Mouse (Mus musculus) brown adipose tissue, adult 24 weeks (tissue): ENCODE data around the gene Ephx4. TPM values are rescaled to one million over a fixed set of nuclear protein-coding genes. Genes with fewer than 3 reads are reported as not detected.

Source experiments
- H3K27ac ChIP-seq: fragments of 200-500 bp; replicated peaks from 2 replicates; pipeline ENCODE4 v1.5.1; 2012; ENCODE audit warnings: low read depth, mild to moderate bottlenecking, low read length
- H3K4me1 ChIP-seq: fragments of 200-500 bp; 2 replicates; pipeline ENCODE4 v1.6.1; 2012; ENCODE audit warnings: low read length, mixed read lengths; ENCODE audit not compliant: control insufficient read depth, insufficient read depth, insufficient read length
- H3K4me3 ChIP-seq: fragments of 200-500 bp; 2 replicates; pipeline ENCODE4 v1.5.1; 2012; ENCODE audit warnings: low read depth, mild to moderate bottlenecking, low read length, moderate library complexity; ENCODE audit not compliant: insufficient read depth
- polyA plus RNA-seq: library from polyadenylated mRNA; stranded (reverse); fragments of >200 nt; gene quantifications from 2 replicates; pipeline ENCODE4 v1.2.4, GENCODE M21; 2012; ENCODE audit not compliant: missing spikeins, insufficient read depth, insufficient read length

Ephx4 gene
- polyA plus RNA-seq, 1 experiment: not detected

DNA sequence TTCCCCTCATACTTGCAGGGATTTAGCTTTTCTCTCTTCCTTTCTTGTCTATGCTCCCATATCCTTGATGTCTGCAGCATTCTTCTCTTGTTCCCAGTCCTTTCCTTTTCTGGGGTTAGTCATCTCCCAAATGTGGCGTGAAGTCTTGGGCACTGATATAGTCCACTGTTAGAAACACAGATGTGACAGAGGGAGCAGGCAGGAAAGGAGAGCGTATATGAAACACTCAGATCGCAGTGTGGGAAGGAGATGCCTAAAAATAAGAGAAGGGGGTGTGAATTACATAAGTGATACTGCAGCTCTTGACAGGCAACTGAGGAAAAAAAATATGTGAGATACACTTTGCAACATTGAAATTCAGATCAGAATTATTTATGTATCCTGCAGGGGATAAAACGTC lies 2.8 kb downstream of the Ephx4 start:
- Histone ChIP-seq H3K4me1 (no peaks in the 10 kb centered on the region), H3K27ac (no peak overlapping the region), H3K4me3 (no peak overlapping the region)

DNA sequence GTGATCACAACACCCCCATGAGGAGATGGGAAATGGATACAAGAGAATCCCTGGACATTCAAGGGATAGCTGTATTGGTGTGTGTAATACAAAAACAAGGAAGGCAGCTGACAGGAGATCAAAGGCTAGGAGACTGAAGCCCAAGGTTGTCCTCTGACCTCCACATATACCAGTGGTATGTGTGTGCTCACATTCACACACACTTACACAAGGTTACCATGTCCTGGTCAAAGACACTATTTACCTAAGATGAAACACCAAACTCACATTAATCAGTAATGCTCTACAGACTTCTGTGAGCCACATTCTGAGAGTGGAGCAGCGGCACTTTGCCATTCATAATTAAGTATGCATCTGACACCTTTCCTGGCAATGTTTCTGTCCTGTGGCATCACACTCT lies 7.8 kb downstream of the Ephx4 start:
- no peak overlapping the region for H3K4me3 ChIP-seq
- H3K4me1 ChIP-seq: no peaks in the 10 kb centered on the region
- no peak overlapping the region for H3K27ac ChIP-seq

DNA sequence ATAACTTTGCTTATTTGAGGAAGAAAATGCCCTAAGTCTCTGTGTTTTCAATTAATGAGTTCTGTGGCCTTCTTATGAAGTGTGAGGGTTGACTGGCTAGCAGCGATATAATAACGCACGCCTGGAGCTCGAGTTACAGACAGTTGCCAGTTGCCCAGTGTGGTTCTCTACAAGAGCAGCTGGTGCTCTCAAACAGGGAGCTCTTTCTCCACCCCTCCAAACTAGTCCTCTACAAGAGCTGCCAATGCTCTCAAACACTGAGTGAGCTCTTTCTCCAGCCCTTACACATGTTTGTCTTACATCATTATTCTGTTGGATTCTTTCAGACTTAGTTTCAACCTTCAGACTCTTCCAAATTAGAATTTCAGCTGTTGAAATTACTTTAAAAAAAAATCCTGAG lies 8.8 kb downstream of the Ephx4 start:
- Histone ChIP-seq H3K4me3 (no peak overlapping the region), H3K4me1 (no peaks in the 10 kb centered on the region), H3K27ac (no peak overlapping the region)

DNA sequence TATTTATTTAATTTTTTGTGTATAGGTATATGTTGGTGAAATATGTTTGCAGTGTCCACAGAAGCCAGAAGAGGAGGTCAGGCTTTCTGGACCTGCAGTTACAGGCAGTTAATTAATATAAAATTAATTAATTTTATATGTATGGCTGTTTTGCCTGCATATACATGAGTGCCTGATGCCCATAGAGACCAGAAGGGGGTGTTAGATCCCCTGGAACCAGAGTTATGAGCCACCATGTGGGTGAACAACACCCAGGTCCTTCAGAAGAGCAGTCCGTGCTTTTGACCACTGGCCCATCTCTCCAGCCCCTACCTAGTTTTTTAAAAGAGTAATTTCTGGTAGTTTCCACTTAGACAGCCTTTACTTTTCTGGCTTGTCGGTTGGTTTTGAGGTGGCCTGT lies 9.7 kb downstream of the Ephx4 start:
- Histone ChIP-seq H3K4me3 (no peak overlapping the region), H3K27ac (no peak overlapping the region), H3K4me1 (no peaks in the 10 kb centered on the region)

DNA sequence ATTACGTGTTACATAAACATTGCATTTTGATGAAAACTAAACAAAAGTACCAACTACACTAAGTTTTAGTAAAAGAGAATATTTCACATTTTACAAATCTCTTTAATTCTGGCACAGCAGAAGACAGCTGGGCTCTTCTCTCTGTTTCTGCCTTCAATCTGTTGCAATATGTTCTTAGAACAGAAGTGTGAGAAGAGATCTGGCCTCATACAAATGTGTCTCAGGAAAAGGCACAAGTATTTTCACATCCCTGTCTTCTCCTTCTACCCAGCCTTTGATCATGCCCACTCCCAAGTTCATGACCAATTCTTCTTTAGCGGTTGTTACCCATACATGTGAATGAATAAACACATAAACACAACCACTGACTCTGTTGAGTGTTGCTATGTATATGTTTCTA lies 12.6 kb downstream of the Ephx4 start:
- Histone ChIP-seq H3K4me3 (no peak overlapping the region), H3K27ac (no peak overlapping the region)

DNA sequence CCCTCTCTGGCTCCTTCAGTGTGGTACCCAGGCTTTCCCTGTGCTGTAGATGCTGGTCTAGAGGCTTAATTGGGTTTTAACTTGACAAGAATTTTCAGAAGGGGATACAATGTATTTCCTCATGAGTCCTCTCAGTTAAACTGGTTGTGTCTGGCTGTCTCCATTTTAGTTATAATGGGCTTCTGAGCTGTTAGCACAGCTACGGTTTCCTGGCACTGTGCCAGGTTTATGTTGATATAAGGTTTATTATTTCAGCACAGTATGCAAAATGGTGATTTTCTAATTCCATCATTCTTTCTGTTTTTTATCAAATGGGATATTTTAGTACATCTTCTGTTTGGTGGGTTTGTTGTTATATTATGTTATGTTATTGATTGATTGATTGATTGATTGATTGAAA lies 19.1 kb downstream of the Ephx4 start:
- Histone ChIP-seq H3K27ac (no peak overlapping the region), H3K4me3 (no peak overlapping the region), H3K4me1 (no peaks in the 10 kb centered on the region)

More for the DNA sequence above, 12.6 kb downstream of the Ephx4 start:
- H3K4me1 ChIP-seq: no peaks in the 10 kb centered on the region

DNA sequence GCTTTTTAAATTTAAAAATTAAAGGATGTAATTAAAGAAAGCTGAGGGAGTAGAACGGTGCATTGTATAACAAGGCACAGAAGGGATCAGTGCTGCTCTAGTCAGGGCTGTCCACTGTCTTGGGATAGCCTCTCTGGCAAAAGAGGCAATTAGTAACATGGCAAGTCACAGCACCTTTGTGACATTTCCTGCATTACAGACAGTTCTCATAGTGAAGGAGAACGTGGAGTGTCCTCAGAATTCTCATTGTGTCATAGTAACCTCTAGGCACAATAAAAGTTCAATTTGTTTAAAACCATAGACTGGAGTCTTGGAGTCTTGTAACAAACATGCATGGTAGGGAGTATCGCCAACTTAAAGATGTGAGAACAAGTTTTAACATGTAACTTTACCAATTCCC lies 28.7 kb downstream of the Ephx4 start, which contains the start of gene Lpcat2b:
TSS of gene Lpcat2b (plus strand) at position 301 of the 400 bp plus-strand sequence.
- no peaks in the 10 kb centered on the region for H3K4me1 ChIP-seq
- no peak within 1 kb of the TSS for H3K4me3 ChIP-seq
- H3K27ac ChIP-seq: no peak within 1 kb of the TSS

DNA sequence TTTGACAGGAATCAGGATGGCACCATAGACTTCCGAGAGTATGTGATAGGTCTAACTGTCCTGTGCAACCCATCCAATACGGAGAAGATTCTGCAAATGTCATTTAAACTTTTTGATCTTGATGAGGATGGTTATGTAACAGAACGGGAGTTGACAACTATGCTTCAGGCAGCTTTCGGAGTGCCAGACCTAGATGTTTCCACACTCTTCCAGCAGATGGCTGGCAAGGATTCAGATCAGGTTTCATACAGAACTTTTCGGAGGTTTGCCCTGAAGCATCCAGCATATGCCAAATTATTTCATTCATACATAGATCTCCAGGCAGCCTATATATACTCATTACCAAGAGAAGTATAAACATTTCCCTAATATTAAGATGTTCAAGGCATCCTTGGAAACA lies 31.5 kb downstream of the Ephx4 start:
- Histone ChIP-seq H3K27ac (no peak overlapping the region), H3K4me3 (no peak overlapping the region), H3K4me1 (0 out of 2 replicates have a peak, but pooled peaks cover 2% of the 10 kb centered on the region)

DNA sequence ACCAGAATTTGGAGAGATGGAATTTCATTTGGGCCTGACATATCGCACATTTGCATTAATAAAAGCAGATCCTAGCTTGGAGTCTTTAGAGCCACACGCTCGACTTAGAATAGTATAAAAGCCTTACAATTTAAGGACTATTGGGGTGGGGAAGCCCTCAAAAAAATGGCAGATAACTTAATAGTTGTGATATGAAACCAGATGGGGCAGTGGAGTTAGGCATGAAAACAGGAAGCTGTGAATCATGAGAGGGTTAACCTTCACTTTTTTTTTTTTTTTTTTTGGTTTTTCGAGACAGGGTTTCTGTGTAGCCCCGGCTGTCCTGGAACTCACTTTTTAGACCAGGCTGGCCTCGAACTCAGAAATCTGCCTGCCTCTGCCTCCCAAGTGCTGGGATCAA lies 33.6 kb downstream of the Ephx4 start:
- H3K4me1 ChIP-seq: 0 out of 2 replicates have a peak, but pooled peaks cover 2% of the 10 kb centered on the region
- no peak overlapping the region for H3K4me3 ChIP-seq
- no peak overlapping the region for H3K27ac ChIP-seq

DNA sequence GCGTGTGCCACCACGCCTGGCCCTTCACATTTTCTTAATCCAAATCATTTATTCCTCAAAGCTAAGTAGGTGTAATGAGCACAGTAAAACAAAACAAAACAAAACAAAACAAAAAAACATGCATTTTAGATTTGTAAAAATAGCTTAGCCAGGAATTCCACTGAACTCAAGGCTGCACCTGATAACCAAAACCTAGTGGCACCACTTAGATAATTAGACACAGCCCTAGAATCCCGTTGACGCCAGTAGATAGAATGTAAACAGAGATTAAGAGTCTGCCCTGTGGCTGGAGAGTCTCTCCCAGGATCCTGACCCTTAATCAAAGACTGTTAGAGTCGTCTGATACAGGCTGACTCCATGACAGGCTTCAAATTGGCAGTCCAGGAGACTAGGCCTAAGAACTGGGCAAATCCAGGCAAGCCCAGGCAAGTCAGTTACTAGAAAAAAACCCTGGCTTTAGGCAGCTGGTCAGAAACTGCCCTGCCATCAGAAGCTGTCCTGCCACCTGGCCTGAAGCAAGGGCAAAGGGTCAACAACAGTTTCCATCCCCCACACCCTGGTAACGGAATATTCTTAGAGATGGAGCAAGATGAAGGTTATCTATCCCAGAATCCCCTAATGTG lies 34.2 kb downstream of the Ephx4 start:
- H3K4me1 ChIP-seq: 0 out of 2 replicates have a peak, but pooled peaks cover 2% of the 10 kb centered on the region
- no peak overlapping the region for H3K27ac ChIP-seq
- no peak overlapping the region for H3K4me3 ChIP-seq

DNA sequence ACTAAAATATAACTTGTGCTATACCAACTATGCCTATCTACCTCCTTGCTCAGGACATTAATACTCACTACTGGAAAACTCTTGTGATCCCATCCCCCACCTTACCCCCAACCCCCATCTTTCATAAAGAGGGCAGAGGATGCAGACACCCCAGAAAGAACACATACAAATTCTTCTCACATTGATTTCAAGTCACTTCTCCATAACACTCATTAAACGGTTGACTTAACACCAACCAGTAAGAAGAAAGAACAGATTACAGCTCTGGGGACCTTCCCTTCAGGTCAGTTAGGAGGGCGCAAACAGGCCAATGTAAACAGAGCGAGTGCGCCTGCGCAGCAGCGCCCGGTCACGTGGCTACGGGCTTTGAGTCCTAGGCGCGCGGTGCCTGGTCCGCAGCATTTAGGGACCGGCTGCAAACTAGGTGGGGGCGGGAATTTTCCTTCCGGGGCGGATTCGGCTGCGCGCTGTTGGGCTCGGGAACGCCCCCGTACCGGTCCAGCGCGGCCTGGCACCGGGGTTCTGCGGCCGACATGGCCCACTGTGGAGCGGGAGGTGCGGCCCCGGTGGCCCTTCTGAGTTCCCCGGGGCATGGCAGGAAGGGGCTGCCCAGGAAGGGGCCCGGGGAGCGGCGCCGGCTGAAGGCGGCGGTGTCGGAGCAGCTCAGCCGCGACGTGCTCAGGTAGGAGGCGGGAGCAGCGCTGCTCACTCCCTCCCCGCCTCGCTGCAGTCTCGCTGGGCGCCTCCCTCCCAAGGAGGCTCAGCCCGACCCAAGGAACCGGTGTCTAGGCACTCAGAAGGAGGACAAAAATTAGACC lies 35.1 kb downstream of the Ephx4 start, which contains the start of gene Btbd8:
TSS of gene Btbd8 (plus strand) at position 534 of the 818 bp plus-strand sequence.
- Histone ChIP-seq H3K4me1 (0 out of 2 replicates have a peak, but pooled peaks cover 2% of the 10 kb centered on the region), H3K27ac (0 out of 2 replicates have a peak within 1 kb of the TSS, but pooled peaks have one; percentile 19)

DNA sequence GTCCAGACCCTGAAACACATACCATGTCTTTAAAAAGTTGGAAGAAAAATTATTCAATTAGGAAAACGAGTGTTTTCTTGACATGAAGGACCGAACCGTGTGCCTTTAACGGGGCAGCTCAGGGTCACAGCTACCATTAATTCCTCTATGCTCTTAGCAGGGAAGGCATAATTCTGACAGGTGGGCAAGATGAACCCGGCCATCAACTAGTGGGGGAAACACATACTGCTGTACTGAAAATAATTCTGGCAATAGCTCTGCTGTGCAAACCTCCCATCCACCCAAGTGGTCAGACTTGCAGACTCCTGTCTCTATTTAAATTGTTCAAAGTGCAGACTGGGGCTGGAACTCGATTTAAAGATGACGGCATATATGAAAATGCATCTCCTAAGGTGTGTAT lies 35.8 kb downstream of the Ephx4 start:
- 0 out of 2 replicates have a peak overlapping the region, but pooled peaks have one; percentile 16 for H3K27ac ChIP-seq
- H3K4me1 ChIP-seq: 0 out of 2 replicates have a peak, but pooled peaks cover 2% of the 10 kb centered on the region
- H3K4me3 ChIP-seq: peak overlapping the region; percentile 91

More for the DNA sequence above, 35.1 kb downstream of the Ephx4 start, which contains the start of gene Btbd8:
- peak within 1 kb of the TSS; percentile 91 for H3K4me3 ChIP-seq

DNA sequence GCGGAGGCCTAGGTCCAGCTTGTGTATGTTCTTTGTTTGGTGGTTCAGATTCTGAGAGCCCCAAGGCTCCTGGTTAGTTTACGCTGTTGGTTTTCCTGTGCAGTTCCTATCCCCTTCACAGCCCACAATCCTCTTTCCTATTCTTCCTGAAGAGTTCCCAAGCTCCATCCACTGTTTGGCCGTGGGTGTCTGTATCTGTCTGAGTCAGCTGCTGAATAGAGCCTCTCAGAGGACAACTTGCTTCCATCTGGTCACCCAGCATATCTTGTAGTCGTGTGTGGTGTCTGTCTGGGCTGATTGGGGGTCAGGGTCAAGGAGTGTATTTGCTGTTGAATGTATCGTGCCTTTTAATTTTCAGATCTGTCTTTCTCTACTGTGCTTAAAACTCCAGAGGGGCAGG lies 39.3 kb downstream of the Ephx4 start:
- Histone ChIP-seq H3K4me3 (no peak overlapping the region), H3K4me1 (0 out of 2 replicates have a peak, but pooled peaks cover 2% of the 10 kb centered on the region), H3K27ac (no peak overlapping the region)

DNA sequence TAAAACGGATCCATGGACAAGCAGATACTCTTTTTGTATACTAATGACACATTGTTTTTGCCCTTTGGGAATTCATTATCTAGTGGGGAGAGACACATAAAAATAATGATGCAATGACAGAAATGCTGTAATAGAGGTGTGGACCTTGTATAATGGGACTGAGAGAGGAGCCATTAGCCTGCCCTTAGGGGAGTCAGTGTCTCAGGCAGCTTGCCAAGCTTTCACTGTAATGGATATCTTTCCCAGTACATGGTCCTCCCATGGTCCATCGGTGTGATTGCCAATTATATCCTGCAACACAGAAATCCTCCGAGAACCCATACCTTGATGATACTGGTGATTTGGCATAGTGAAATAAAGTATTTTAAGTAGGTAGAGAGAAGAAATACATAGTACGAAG lies 41.7 kb downstream of the Ephx4 start:
- Histone ChIP-seq H3K4me3 (no peak overlapping the region), H3K27ac (no peak overlapping the region)

DNA sequence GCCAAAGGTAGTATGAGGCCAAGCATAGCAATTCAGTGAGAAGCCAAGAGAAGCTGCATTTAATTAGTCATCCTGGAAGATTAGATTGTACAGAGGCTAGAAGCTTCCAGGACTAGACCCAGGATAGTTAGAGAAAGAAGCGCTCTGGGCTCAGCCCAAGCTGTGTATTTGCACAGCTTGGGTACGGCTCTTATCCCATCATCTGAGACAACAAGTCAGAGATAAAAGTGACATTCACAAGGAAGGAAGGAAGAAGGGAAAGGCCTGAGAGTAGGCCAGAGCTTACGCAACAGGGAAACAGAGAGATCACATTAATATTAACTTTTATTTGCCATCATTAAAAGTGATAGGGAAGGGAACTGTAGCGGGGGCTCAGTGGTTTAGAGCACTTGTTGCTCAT lies 45.4 kb downstream of the Ephx4 start:
- Histone ChIP-seq H3K4me3 (no peak overlapping the region), H3K27ac (no peak overlapping the region), H3K4me1 (no peaks in the 10 kb centered on the region)

More for the DNA sequence above, 41.7 kb downstream of the Ephx4 start:
- H3K4me1 ChIP-seq: no peaks in the 10 kb centered on the region
